Mouse (Mus musculus) E14TG2a.4 (cell line): ENCODE measurements around the gene Dao.

Experiments used
- CTCF ChIP-seq: conservative IDR thresholded peaks from 2 replicates; pipeline ENCODE4 v1.5.1; 2014; ENCODE audit warnings: low read length
- NANOG ChIP-seq: IDR thresholded peaks from 2 replicates; pipeline ENCODE4 v1.6.1; 2014; ENCODE audit warnings: borderline replicate concordance, low read length, mixed read lengths

- no peak for TF ChIP-seq CTCF
- no peak for TF ChIP-seq NANOG
Observed at GRCm38 (mm10) chr5:113973790-113974189, 29.7 kb upstream of the Dao start.
